Comparison of ENCODE assay signal across 16 mouse cellular contexts in the genomic region with DNA sequence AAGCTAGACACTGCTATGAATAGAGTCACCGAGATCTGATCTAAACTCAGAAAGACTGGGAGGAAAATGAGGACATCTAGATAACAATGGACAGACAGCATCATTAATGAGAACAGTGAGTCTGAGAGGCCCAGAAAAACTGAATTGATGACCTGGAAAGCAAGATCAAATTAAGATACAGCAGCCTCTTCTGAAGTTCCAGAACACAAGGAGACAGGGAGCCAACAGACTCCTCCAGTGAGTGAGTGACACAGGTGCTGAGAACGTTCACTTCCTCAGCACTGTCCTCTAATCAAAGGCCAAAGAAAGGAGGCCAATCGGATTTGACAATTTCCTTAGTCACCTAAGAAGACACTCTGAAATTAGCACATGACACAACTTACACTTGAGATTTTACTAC.
"Had no signal": no experiment of that assay in that cellular context is flagged by ENCODE, and none has a peak within 500 bp of the region (broad histone marks: within the 10 kb centered on the region; RNA-seq: fewer than 3 reads in every experiment).

No protein-coding gene starts in this region.

- H3K9ac ChIP-seq: liver, embryonic 14.5 days; lung, embryonic 14.5 days; midbrain, embryonic 13.5 days; midbrain, embryonic 15.5 days; neural tube, embryonic 12.5 days; stomach, embryonic 15.5 days had no signal

- H3K27me3 ChIP-seq: megakaryocyte, embryonic 14.5 days; midbrain, embryonic 13.5 days; midbrain, embryonic 15.5 days; neural tube, embryonic 12.5 days; stomach, embryonic 15.5 days had no signal

- DNase-seq: lung, adult 18-20 months; lung, embryonic 14.5 days; lung, postnatal 10 days; right cerebral cortex, postnatal 14 days; thymus, adult 2 months; thymus, postnatal 25 days; thymus, postnatal 4 days had no signal

- H3K9me3 ChIP-seq: megakaryocyte, embryonic 14.5 days; midbrain, embryonic 13.5 days; midbrain, embryonic 15.5 days; neural tube, embryonic 12.5 days; stomach, embryonic 15.5 days had no signal

- H3K4me3 ChIP-seq: megakaryocyte, embryonic 14.5 days; midbrain, embryonic 13.5 days; midbrain, embryonic 15.5 days; neural tube, embryonic 12.5 days; stomach, embryonic 15.5 days had no signal

- H3K36me3 ChIP-seq: midbrain, embryonic 13.5 days; midbrain, embryonic 15.5 days; neural tube, embryonic 12.5 days; stomach, embryonic 15.5 days had no signal

- ATAC-seq: midbrain, embryonic 13.5 days; midbrain, embryonic 15.5 days had no signal

- H3K27ac ChIP-seq: liver, embryonic 14.5 days; macrophage; midbrain, embryonic 13.5 days; midbrain, embryonic 15.5 days; neural tube, embryonic 12.5 days; stomach, embryonic 15.5 days; stomach, postnatal 0 days had no signal

- H3K4me2 ChIP-seq: lung, embryonic 14.5 days; midbrain, embryonic 11.5 days; midbrain, embryonic 13.5 days; midbrain, embryonic 15.5 days; neural tube, embryonic 12.5 days; stomach, embryonic 15.5 days had no signal

- H3K4me1 ChIP-seq: megakaryocyte, embryonic 14.5 days; midbrain, embryonic 13.5 days; midbrain, embryonic 15.5 days; neural tube, embryonic 12.5 days; stomach, embryonic 15.5 days had no signal
